Mouse (Mus musculus) limb, embryonic 15.5 days (tissue): ENCODE data around the gene Fgfr2. TPM values are rescaled to one million over a fixed set of nuclear protein-coding genes. Genes with fewer than 3 reads are reported as not detected.

Experiments used
- ATAC-seq: fragments of 200-750 bp; cut with Nextera tagmentation; 2 replicates; pipeline ENCODE4 v1.8.0; 2017; ENCODE audit warnings: low read depth, moderate TSS enrichment; ENCODE audit not compliant: insufficient number of reproducible peaks, low FRiP score, low TSS enrichment
- H3K27ac ChIP-seq: fragments of 300-500 bp; sonication (generic); 2 replicates; pipeline ENCODE4 v1.5.1; 2015; ENCODE audit warnings: moderate library complexity, mild to moderate bottlenecking, inconsistent platforms
- H3K27me3 ChIP-seq: fragments of 300-500 bp; sonication (generic); 2 replicates; pipeline ENCODE4 v1.6.1; 2015; ENCODE audit warnings: inconsistent platforms
- H3K36me3 ChIP-seq: fragments of 300-500 bp; sonication (generic); 2 replicates; pipeline ENCODE4 v1.6.1; 2015; ENCODE audit warnings: inconsistent platforms
- H3K4me1 ChIP-seq: fragments of 300-500 bp; sonication (generic); 2 replicates; pipeline ENCODE4 v1.6.1; 2015; ENCODE audit warnings: inconsistent platforms
- H3K4me2 ChIP-seq: fragments of 300-500 bp; sonication (generic); 2 replicates; pipeline ENCODE4 v1.6.1; 2015; ENCODE audit warnings: mild to moderate bottlenecking, inconsistent platforms
- H3K4me3 ChIP-seq: fragments of 300-500 bp; sonication (generic); 2 replicates; pipeline ENCODE4 v1.5.1; 2015; ENCODE audit warnings: mild to moderate bottlenecking, inconsistent platforms
- H3K9ac ChIP-seq: fragments of 300-500 bp; sonication (generic); 2 replicates; pipeline ENCODE4 v1.6.1; 2015; ENCODE audit warnings: inconsistent platforms
- H3K9me3 ChIP-seq: fragments of 300-500 bp; sonication (generic); 2 replicates; pipeline ENCODE4 v1.6.1; 2016; ENCODE audit warnings: inconsistent platforms
- WGBS: fragments of 180-500 bp; shearing (Covaris S2); methylation state at CpG from one replicate; pipeline ENCODE4 v1.1.7; 2015; 5-methylcytosine and 5-hydroxymethylcytosine counted together
- polyA plus RNA-seq: library from polyadenylated mRNA; unstranded; fragments of >200 nt; fragmentation: Nextera tagmentation; extraction: Ambion mirVana; gene quantifications from 2 replicates; pipeline ENCODE4 v1.2.1, GENCODE M21; 2015

Fgfr2 gene
- polyA plus RNA-seq, 1 experiment from 2014 or later: 101 TPM

DNA sequence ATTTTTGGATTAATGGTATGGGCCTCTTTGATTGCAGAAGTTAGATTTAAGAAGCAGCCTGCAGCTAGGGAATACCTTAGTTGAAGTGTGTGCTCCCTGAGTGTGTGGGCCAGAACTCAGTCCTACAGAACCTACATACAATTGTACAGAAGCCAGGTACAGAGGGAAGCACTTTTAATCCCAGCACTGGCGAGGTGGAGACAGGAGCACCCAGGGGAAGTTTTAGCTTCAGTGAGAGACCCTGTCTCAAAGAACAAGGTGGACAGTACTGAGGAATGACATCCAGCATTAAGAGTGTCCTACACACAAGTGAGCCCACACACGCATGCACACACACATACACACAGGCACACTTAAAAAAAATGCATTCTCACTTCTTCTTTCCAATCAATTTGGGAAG is 2545.1 kb downstream of the Fgfr2 start:
- Histone ChIP-seq H3K4me2 (no peak overlapping the region), H3K4me1 (peaks cover 30% of the 10 kb centered on the region), H3K9ac (no peak overlapping the region), H3K27ac (peak overlapping the region; percentile 73), H3K9me3 (no peaks in the 10 kb centered on the region), H3K36me3 (no peaks in the 10 kb centered on the region), H3K27me3 (no peaks in the 10 kb centered on the region), H3K4me3 (no peak overlapping the region)
- WGBS: 83% methylated on average over 2 of the region's 2 CpGs
- no peak for ATAC-seq

DNA sequence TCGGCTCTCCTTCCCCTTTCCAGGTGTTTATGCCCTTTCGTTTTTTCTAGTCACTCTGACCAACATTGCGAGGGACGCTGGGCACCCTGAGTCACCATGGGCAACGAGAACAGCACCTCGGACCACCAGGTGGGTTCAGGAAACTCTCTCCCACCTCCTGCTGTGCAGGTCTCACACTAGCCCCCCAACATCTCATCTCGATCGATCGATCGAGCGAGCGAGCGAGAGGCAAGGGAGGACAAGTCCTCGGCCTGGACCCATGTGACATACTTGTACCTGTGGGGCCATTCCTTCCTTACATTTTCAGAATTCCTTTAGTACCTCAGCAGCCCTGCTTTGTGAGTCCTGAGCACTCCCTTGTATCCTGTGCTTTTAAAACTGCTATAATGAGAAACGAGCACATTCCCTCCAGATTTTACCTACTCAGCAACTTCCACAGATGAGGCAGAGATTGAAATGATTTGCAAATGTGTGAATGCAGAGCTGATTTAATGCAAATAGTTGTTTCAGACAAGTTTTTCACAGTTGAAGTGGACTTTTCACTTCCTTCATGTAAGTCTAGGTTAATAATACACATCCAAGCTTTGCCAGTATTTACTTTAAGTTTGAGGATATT is 2545.7 kb downstream of the Fgfr2 start, which contains the start of gene Tacc2:
Gene Tacc2 (plus strand): TSS at position 51 of the 616 bp plus-strand sequence.
- H3K36me3 ChIP-seq: no peaks in the 10 kb centered on the region
- WGBS: 30% methylated on average over 15 of the region's 15 CpGs
- no peak within 1 kb of the TSS for H3K9ac ChIP-seq
- no peaks in the 10 kb centered on the region for H3K27me3 ChIP-seq
- peak within 1 kb of the TSS; percentile 42 for H3K4me2 ChIP-seq
- peak within 1 kb of the TSS; percentile 26 for H3K4me3 ChIP-seq
- H3K9me3 ChIP-seq: no peaks in the 10 kb centered on the region
- peak within 1 kb of the TSS; percentile 73 for H3K27ac ChIP-seq
- no peak for ATAC-seq
- peaks cover 30% of the 10 kb centered on the region for H3K4me1 ChIP-seq

DNA sequence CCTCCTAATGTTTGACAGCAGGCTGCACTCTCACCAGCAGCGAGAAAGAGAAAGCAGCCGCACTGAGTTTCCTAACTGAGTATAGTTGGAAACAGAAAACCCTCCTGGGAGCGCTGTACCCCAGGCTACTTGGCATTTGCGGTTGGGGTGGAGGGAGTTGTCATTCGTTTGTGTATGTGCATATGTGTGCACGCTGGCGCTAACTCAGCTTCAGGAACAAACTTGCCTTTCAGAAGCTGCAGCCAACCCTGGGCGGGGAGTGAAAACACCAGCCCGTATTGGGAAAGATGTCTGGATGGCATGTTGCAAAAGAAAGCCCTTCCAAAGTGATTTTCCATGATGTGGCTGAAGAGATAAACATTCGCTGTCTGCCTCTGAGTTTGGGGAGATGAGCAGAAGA is 2546.2 kb downstream of the Fgfr2 start:
- ATAC-seq: peak; percentile 73
- no peaks in the 10 kb centered on the region for H3K27me3 ChIP-seq
- 11% methylated on average over 10 of the region's 10 CpGs for WGBS
- no peak overlapping the region for H3K9ac ChIP-seq
- peak overlapping the region; percentile 42 for H3K4me2 ChIP-seq
- peak overlapping the region; percentile 73 for H3K27ac ChIP-seq
- H3K36me3 ChIP-seq: no peaks in the 10 kb centered on the region
- H3K9me3 ChIP-seq: no peaks in the 10 kb centered on the region
- H3K4me1 ChIP-seq: peaks cover 30% of the 10 kb centered on the region
- peak overlapping the region; percentile 26 for H3K4me3 ChIP-seq

DNA sequence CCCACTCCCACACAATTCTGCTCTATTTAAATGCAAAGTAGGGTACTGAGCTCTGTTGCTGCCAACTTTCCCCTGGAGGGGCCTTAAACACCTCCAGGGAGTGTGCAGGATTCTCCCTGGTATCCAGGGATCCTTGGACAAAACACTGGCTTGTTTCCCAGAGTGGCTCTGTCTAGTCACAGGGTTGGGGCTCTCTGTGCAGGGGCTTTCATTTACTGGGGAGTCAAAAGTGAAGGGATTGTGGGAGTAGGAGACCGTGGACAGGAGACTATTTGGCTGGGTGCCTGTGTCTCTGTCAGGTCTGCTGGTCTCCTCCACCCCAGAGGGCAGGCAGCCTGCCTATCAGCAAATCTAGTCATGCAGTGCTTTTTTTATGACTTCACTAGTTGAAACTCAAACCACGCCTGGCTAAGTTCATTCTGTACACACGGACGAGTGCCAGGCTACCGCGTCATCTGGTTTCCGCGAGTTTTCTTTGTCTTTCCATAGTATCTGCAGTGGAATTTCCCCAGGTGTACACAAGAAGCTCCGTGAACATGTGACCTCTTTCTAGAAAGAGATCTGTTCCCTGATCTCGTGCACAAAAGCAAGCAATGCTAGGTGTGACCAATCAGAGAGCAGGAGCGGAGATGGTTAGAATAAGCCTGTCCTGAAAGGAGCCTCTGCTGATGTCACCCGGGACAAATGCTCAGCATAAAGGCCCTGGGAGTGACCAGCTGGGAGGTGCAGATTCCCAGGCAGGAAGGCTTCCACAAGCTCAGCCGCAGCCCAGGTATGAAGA is 2548.7 kb downstream of the Fgfr2 start:
- WGBS: 49% methylated on average over 13 of the region's 13 CpGs
- H3K4me3 ChIP-seq: no peak overlapping the region
- no peaks in the 10 kb centered on the region for H3K36me3 ChIP-seq
- H3K9ac ChIP-seq: no peak overlapping the region
- H3K27ac ChIP-seq: peak overlapping the region; percentile 18; the same call in 1 of the 2 replicates
- peaks cover 35% of the 10 kb centered on the region for H3K4me1 ChIP-seq
- no peaks in the 10 kb centered on the region for H3K27me3 ChIP-seq
- H3K9me3 ChIP-seq: no peaks in the 10 kb centered on the region
- no peak; the same call in 1 of the 2 replicates for ATAC-seq
- no peak overlapping the region for H3K4me2 ChIP-seq

DNA sequence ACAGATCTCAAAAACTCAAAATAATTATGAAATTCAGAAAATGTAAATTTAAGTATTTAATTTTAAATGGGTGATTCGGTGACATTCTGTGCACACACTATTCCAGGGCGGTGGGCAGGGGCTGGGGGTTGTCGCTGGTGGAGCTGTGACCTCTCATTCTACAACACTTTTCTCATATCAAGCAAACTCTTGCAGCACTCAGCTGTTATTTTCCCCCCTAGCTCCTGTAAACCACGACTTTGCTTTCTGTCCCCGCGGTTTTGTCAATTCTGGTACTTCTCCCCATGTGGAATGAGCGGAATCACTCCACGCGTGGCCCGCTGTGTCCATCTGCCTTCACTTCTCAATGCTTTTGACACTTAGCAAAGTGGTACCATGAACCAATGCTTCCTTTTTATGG is 2549.4 kb downstream of the Fgfr2 start:
- WGBS: 95% methylated on average over 10 of the region's 10 CpGs
- ATAC-seq: no peak
- H3K27me3 ChIP-seq: no peaks in the 10 kb centered on the region
- H3K4me3 ChIP-seq: no peak overlapping the region
- H3K4me1 ChIP-seq: peaks cover 35% of the 10 kb centered on the region
- no peaks in the 10 kb centered on the region for H3K36me3 ChIP-seq
- H3K4me2 ChIP-seq: no peak overlapping the region
- H3K9ac ChIP-seq: no peak overlapping the region
- H3K27ac ChIP-seq: no peak overlapping the region
- H3K9me3 ChIP-seq: no peaks in the 10 kb centered on the region

DNA sequence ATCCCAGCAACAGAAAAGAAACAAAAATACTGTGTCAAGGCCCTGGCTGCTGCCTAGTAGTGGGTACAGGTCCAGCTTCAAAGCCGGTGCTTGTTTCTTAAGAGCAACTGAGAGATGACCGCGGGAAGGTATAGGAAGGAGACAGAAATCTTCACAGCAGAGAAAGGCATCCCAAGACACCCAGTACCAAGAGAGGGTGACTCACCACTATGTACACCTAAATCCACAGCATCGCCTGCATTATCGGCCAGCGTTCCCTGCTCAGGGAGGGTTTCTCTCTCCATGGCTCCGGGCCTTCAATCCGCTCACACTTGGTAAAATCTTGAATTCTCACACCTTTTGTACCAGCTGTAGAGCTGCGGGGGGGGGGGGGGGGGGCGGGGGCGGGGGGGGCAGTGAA is 2550.3 kb downstream of the Fgfr2 start, which contains the start of gene Nsmce4a:
Gene Nsmce4a (minus strand): TSS at position 298 of the 400 bp plus-strand sequence.
- no peak for ATAC-seq
- no peak within 1 kb of the TSS for H3K9ac ChIP-seq
- peaks cover 31% of the 10 kb centered on the region for H3K4me1 ChIP-seq
- H3K27me3 ChIP-seq: no peaks in the 10 kb centered on the region
- no peak within 1 kb of the TSS for H3K4me2 ChIP-seq
- no peaks in the 10 kb centered on the region for H3K9me3 ChIP-seq
- H3K27ac ChIP-seq: no peak within 1 kb of the TSS
- WGBS: 65% methylated on average over 11 of the region's 11 CpGs
- H3K36me3 ChIP-seq: no peaks in the 10 kb centered on the region
- H3K4me3 ChIP-seq: no peak within 1 kb of the TSS

DNA sequence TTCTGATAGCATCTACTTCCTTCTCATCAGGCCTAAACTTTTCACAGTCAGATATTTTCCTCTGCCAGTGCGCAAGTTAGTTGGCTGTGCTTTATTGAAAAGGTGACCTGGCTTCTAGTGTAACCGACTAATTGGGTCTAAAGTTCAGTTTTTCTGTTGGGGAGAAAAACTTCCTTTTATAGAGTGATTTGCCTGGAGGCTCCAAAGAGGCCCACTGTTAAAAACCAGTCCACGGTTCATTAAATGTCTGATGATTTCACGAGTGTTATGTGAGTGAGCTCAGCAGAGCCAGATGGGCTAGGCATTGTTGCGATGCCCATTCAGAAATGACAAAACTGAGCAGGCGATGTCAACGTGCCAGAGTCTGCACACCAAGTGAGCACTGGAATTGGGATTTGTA is 2552.7 kb downstream of the Fgfr2 start:
- no peak for ATAC-seq
- no peak overlapping the region for H3K9ac ChIP-seq

DNA sequence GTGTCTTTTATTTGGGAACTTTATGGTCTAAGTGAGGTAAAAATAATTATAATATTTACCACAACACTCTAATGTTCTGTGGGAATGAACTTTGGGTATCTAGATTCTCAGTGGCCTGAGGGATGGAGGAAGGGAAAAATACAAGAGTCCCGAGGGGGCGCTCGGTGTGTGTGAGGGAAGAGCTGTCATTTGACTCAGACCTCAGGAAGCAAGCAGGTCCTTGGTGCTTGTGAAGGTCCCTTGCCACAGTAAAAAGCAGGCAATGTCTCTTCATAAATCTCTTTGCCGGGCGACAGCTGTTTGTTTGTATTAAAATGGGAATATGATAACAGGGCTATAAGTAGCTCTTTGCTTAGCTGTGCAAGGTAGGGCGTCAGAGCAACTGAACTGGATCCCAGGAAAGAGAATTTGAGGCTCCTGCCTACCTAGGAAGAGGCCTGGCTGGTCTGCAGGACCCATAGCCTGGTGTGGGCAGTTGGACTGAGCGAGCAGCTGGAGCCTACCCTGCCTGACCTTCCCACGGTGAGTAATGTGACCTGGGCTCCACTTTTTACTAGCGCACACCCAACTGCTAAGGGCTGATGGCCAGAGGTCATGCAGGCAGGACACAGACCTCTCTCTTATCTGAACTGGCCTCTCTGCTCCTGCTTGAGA is 2554.2 kb downstream of the Fgfr2 start:
- no peaks in the 10 kb centered on the region for H3K36me3 ChIP-seq
- H3K4me1 ChIP-seq: peaks cover 5% of the 10 kb centered on the region; the same call in 1 of the 2 replicates
- 65% methylated on average over 9 of the region's 9 CpGs for WGBS
- no peak for ATAC-seq
- no peak overlapping the region for H3K9ac ChIP-seq
- H3K4me3 ChIP-seq: no peak overlapping the region
- H3K27ac ChIP-seq: no peak overlapping the region
- H3K27me3 ChIP-seq: no peaks in the 10 kb centered on the region
- no peaks in the 10 kb centered on the region for H3K9me3 ChIP-seq
- no peak overlapping the region for H3K4me2 ChIP-seq

More for the DNA sequence above, 2552.7 kb downstream of the Fgfr2 start:
- Histone ChIP-seq H3K9me3 (no peaks in the 10 kb centered on the region), H3K27ac (no peak overlapping the region), H3K4me2 (no peak overlapping the region), H3K36me3 (no peaks in the 10 kb centered on the region), H3K4me1 (peaks cover 14% of the 10 kb centered on the region; the same call in 1 of the 2 replicates), H3K4me3 (no peak overlapping the region), H3K27me3 (no peaks in the 10 kb centered on the region)
- WGBS: 42% methylated on average over 7 of the region's 7 CpGs

DNA sequence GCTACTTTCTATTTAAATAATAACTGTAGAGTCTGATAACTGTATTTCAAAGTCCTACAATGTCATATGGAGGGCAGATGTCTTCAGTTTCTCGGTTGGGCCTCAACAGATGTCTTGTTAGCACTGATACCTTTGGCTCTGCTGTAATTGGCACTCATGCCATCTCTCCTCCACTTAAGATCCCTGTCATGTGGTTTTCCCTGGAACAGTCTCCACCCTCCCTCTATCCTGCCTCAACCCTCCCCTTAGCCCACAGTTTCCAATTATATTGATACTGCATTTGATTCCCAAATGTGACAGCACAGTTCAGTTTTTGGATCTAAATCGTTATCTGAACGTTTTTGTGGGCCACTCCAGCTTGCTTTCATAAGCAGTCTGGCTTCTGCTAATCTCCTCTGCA is 2558.6 kb downstream of the Fgfr2 start:
- Histone ChIP-seq H3K27me3 (no peaks in the 10 kb centered on the region), H3K36me3 (no peaks in the 10 kb centered on the region), H3K4me3 (no peak overlapping the region), H3K4me1 (no peaks in the 10 kb centered on the region), H3K27ac (no peak overlapping the region), H3K9ac (no peak overlapping the region), H3K4me2 (no peak overlapping the region), H3K9me3 (no peaks in the 10 kb centered on the region)
- no peak for ATAC-seq
- 51% methylated on average over 3 of the region's 3 CpGs for WGBS

DNA sequence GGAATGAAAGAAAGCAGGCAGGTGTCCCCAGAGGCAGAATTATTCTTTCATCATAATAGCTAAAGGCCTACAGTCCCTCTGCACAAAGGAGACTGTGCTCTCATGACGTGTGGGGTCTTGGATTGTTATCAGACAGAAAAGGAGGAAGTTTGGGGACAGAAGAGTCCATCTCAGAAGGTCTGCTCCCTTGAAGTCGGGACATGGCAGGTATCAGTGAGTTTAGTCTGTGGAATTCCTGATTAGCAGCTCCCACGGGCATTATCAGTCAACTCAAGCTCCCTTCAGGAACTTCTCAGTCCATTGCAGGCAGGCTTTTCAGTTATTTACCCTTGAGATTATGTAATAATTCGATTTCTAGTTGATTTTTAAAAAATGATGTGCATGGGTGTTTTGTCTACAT is 2559.3 kb downstream of the Fgfr2 start:
- WGBS: 56% methylated on average over 4 of the region's 4 CpGs
- Histone ChIP-seq H3K27me3 (no peaks in the 10 kb centered on the region), H3K4me2 (no peak overlapping the region), H3K4me1 (no peaks in the 10 kb centered on the region), H3K9me3 (no peaks in the 10 kb centered on the region), H3K9ac (no peak overlapping the region), H3K4me3 (no peak overlapping the region), H3K36me3 (no peaks in the 10 kb centered on the region), H3K27ac (no peak overlapping the region)
- no peak for ATAC-seq

DNA sequence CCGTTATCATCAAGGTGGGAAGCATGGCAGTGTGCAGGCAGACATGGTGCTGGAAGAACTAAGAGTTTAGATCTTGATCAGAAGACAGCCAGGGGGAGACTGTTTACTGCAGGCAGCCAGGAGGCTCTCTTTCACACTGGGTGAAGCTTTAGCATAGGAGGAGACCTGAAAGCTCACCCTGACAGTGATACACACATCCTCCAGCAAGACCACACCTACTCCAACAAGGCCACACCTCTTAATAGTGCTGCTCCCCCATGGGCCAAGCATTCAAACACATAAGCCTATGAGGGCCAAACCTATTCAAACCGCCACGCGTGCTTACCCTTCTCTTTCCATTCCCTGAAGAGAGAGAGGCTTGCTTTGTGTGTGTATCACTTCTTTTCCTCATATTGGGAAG is 2559.9 kb downstream of the Fgfr2 start:
- Histone ChIP-seq H3K27ac (no peak overlapping the region), H3K9ac (no peak overlapping the region), H3K9me3 (no peaks in the 10 kb centered on the region), H3K36me3 (no peaks in the 10 kb centered on the region), H3K4me2 (no peak overlapping the region), H3K4me1 (no peaks in the 10 kb centered on the region), H3K4me3 (no peak overlapping the region), H3K27me3 (no peaks in the 10 kb centered on the region)
- no peak for ATAC-seq
- WGBS: 89% methylated on average over 4 of the region's 4 CpGs

DNA sequence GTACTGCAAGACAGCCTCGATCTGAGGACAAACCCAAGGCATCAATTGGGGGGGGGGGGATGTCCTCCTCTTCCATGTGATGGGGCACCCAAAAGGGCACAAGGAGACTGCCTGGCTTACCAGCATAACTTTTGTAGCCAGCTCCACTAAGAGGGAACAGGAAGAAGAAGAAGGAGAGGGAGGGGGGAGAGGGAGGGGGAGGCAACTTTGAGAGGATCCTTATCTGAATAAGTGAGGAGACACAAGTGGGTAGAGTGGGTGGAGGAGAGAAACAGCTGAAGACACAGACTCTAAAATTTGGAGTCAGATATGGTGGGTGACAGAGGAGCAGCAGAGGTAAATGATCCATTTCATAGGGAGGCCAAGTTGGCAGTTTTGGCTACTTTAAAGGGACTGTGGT is 2562.2 kb downstream of the Fgfr2 start:
- no peaks in the 10 kb centered on the region for H3K36me3 ChIP-seq
- H3K9me3 ChIP-seq: no peaks in the 10 kb centered on the region
- H3K27me3 ChIP-seq: no peaks in the 10 kb centered on the region
- 55% methylated on average over 1 of the region's 1 CpGs for WGBS
- ATAC-seq: no peak
- H3K4me1 ChIP-seq: no peaks in the 10 kb centered on the region
- H3K4me2 ChIP-seq: no peak overlapping the region
- H3K27ac ChIP-seq: no peak overlapping the region
- H3K4me3 ChIP-seq: no peak overlapping the region
- H3K9ac ChIP-seq: no peak overlapping the region
